Mouse (Mus musculus) frontal cortex, adult (tissue): ENCODE results near the gene Rph3a.

Source experiments
- ATAC-seq: cut with Nextera tagmentation; 2 replicates; pipeline ENCODE4 v1.9.2; 2017; ENCODE audit warnings: mild to moderate bottlenecking, moderate library complexity, mixed read lengths; ENCODE audit not compliant: low TSS enrichment

Gene Rph3a

GRCm38 (mm10) chr5:121009811-121010569 is at the start of gene Rph3a:
Gene Rph3a, minus strand, starts transcription at chr5:121010092.
- peak; percentile 10; the same call in 1 of the 2 replicates for ATAC-seq

GRCm38 (mm10) chr5:121058261-121058660 is 48.4 kb upstream of the Rph3a start:
- no peak for ATAC-seq

- no peak; the same call in 1 of the 2 replicates for ATAC-seq
These were observed 44.0 kb upstream of the Rph3a start for GRCm38 (mm10) chr5:121053886-121054285.

GRCm38 (mm10) chr5:121041791-121042190 is 31.9 kb upstream of the Rph3a start:
- ATAC-seq, result no peak

- peak; percentile 64; the same call in 1 of the 2 replicates for ATAC-seq
These were observed 29.6 kb upstream of the Rph3a start for GRCm38 (mm10) chr5:121039465-121039864.

GRCm38 (mm10) chr5:121030161-121030560 is 20.3 kb upstream of the Rph3a start:
- no peak for ATAC-seq

GRCm38 (mm10) chr5:121019505-121019904 is 9.6 kb upstream of the Rph3a start:
- peak; percentile 88 for ATAC-seq

- ATAC-seq, result no peak
These were observed 7.8 kb upstream of the Rph3a start for GRCm38 (mm10) chr5:121017699-121018098.

- ATAC-seq, result no peak
These were observed 6.5 kb upstream of the Rph3a start for GRCm38 (mm10) chr5:121016405-121016804.

- ATAC-seq, result no peak
These were observed 4.6 kb upstream of the Rph3a start for GRCm38 (mm10) chr5:121014496-121014895.

GRCm38 (mm10) chr5:121011962-121012361 is 2.1 kb upstream of the Rph3a start:
- no peak for ATAC-seq

- peak; percentile 42 for ATAC-seq
These were observed 486 bp downstream of the Rph3a start for GRCm38 (mm10) chr5:121009406-121009805.

- peak; percentile 9; the same call in 1 of the 2 replicates for ATAC-seq
These were observed 1.3 kb downstream of the Rph3a start for GRCm38 (mm10) chr5:121008411-121009239.

- no peak for ATAC-seq
These were observed 2.3 kb downstream of the Rph3a start for GRCm38 (mm10) chr5:121007563-121007962.

- ATAC-seq, result no peak
These were observed 2.8 kb downstream of the Rph3a start for GRCm38 (mm10) chr5:121007130-121007529.

GRCm38 (mm10) chr5:121006176-121006575 is 3.7 kb downstream of the Rph3a start:
- ATAC-seq, result no peak

- peak; percentile 28 for ATAC-seq
These were observed 6.1 kb downstream of the Rph3a start for GRCm38 (mm10) chr5:121003781-121004180.

- ATAC-seq, result no peak
These were observed 10.3 kb downstream of the Rph3a start for GRCm38 (mm10) chr5:120999573-120999972.

GRCm38 (mm10) chr5:120988373-120988772 is 21.5 kb downstream of the Rph3a start:
- ATAC-seq, result no peak

GRCm38 (mm10) chr5:120983029-120983428 is 26.9 kb downstream of the Rph3a start:
- no peak for ATAC-seq

GRCm38 (mm10) chr5:120981211-120981610 is 28.7 kb downstream of the Rph3a start:
- no peak for ATAC-seq

- ATAC-seq, result peak; percentile 67; the same call in 1 of the 2 replicates
These were observed 29.8 kb downstream of the Rph3a start for GRCm38 (mm10) chr5:120980116-120980515.

GRCm38 (mm10) chr5:120976138-120976537 is 33.8 kb downstream of the Rph3a start:
- no peak for ATAC-seq
